Mouse (Mus musculus) embryonic facial prominence, embryonic 13.5 days (tissue): ENCODE results near the gene Acp6. TPM values are rescaled to one million over a fixed set of nuclear protein-coding genes. Genes with fewer than 3 reads are reported as not detected.

Experiments
- ATAC-seq: fragments of 200-750 bp; cut with Nextera tagmentation; 2 replicates; pipeline ENCODE4 v1.8.0; 2017; ENCODE audit warnings: low read depth; ENCODE audit not compliant: insufficient number of reproducible peaks, insufficient read depth, low FRiP score, low TSS enrichment
- H3K27ac ChIP-seq: fragments of 300-500 bp; sonication (generic); 2 replicates; pipeline ENCODE4 v1.5.1; 2015; ENCODE audit warnings: moderate library complexity, mild to moderate bottlenecking, inconsistent platforms
- H3K27me3 ChIP-seq: fragments of 300-500 bp; sonication (generic); 2 replicates; pipeline ENCODE4 v1.6.1; 2015; ENCODE audit warnings: mild to moderate bottlenecking, inconsistent platforms
- H3K36me3 ChIP-seq: fragments of 300-500 bp; sonication (generic); 2 replicates; pipeline ENCODE4 v1.6.1; 2015; ENCODE audit warnings: mild to moderate bottlenecking, inconsistent platforms
- H3K4me1 ChIP-seq: fragments of 300-500 bp; sonication (generic); 2 replicates; pipeline ENCODE4 v1.6.1; 2015; ENCODE audit warnings: inconsistent platforms
- H3K4me2 ChIP-seq: fragments of 300-500 bp; sonication (generic); 2 replicates; pipeline ENCODE4 v1.6.1; 2015; ENCODE audit warnings: moderate library complexity, mild to moderate bottlenecking, inconsistent platforms
- H3K4me3 ChIP-seq: fragments of 300-500 bp; sonication (generic); 2 replicates; pipeline ENCODE4 v1.5.1; 2015; ENCODE audit warnings: mild to moderate bottlenecking, inconsistent platforms
- H3K9ac ChIP-seq: fragments of 300-500 bp; sonication (generic); 2 replicates; pipeline ENCODE4 v1.6.1; 2015; ENCODE audit warnings: mild to moderate bottlenecking, inconsistent platforms
- H3K9me3 ChIP-seq: fragments of 300-500 bp; sonication (generic); 2 replicates; pipeline ENCODE4 v1.6.1; 2016; ENCODE audit warnings: inconsistent platforms
- WGBS: fragments of 180-500 bp; shearing (Covaris S2); methylation state at CpG from one replicate; pipeline ENCODE4 v1.1.7; 2015; ENCODE audit warnings: mixed read lengths; 5-methylcytosine and 5-hydroxymethylcytosine counted together
- polyA plus RNA-seq: library from polyadenylated mRNA; unstranded; fragments of >200 nt; fragmentation: Nextera tagmentation; extraction: Ambion mirVana; gene quantifications from 2 replicates; pipeline ENCODE4 v1.2.1, GENCODE M21; 2015

The Acp6 gene
- polyA plus RNA-seq, 1 experiment from 2014 or later: 49.1 TPM

DNA sequence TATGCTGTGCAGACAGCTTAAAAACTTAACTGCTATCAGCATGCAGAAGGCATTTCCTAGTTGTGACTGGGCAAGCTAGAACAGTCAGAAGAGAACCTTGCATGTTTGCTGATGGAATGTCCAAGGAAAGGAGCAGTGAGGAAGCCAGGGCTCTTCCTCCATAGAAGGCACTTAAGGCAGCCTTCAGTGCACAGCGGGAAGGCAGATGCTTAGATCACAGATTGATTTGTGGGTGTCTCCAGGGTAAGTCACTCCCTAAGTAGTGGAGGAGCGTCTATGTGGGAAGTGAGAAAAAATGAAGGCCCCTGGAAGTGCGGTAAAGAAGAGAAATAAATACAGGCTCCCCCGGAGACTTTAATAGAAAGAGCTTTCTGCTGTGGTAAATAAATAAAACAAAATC, 40.7 kb downstream of the Acp6 start:
- Histone ChIP-seq H3K27ac (no peak overlapping the region), H3K4me2 (no peak overlapping the region), H3K9me3 (no peaks in the 10 kb centered on the region), H3K9ac (no peak overlapping the region), H3K4me3 (no peak overlapping the region), H3K27me3 (no peaks in the 10 kb centered on the region), H3K4me1 (no peaks in the 10 kb centered on the region; the same call in 1 of the 2 replicates), H3K36me3 (peaks cover 15% of the 10 kb centered on the region)
- WGBS: 28% methylated on average over 4 of the region's 4 CpGs
- ATAC-seq: no peak

DNA sequence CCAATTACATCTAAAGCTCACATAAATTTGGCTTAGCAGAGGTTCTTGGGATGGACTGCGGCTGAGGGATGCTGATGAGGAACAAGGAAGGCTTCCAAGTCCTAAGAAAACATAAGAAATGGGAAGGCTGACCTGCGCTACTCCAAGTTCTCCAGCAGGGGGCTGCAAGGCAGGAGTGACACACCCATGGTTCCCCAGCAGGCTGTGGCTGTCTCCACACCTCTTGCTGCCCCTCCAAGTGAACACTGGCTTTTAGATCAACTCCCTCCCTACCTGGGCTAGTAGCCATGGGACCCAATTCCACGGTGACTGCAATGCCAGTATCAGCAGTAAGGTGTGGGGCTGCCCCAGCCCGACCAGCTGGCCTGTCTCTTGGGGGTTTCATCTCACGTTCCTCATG, 43.4 kb downstream of the Acp6 start:
- Histone ChIP-seq H3K27ac (no peak overlapping the region), H3K4me2 (no peak overlapping the region), H3K9me3 (no peaks in the 10 kb centered on the region), H3K27me3 (no peaks in the 10 kb centered on the region), H3K4me3 (no peak overlapping the region), H3K9ac (no peak overlapping the region), H3K36me3 (peaks cover 42% of the 10 kb centered on the region), H3K4me1 (no peaks in the 10 kb centered on the region; the same call in 1 of the 2 replicates)
- ATAC-seq: no peak
- WGBS: 41% methylated on average over 5 of the region's 5 CpGs

DNA sequence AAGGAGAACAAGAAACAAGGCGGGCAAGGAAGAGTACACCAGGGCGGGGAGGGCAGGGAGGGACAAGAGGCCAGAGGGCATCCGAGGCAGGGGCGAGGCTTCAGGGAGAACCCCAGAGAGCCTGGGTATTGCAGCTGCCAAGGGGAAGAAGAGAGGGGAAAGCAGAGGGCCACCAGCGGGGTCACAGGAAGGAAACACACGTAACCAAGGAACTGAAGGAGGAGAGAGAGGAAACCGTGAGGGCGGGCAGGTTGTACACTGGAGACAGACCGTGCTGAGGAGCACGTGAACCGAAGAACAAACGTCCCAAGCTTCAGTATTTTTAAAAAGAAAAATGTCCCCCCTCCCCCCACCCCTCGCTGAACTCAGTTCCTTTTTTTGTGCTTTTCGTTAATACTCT, 45.3 kb downstream of the Acp6 start:
- H3K27me3 ChIP-seq: no peaks in the 10 kb centered on the region
- H3K27ac ChIP-seq: no peak overlapping the region
- no peak overlapping the region for H3K4me2 ChIP-seq
- H3K9ac ChIP-seq: no peak overlapping the region
- H3K4me3 ChIP-seq: no peak overlapping the region
- WGBS: 72% methylated on average over 14 of the region's 14 CpGs
- ATAC-seq: no peak
- H3K9me3 ChIP-seq: no peaks in the 10 kb centered on the region
- peaks cover 1% of the 10 kb centered on the region; the same call in 1 of the 2 replicates for H3K4me1 ChIP-seq
- peaks cover 61% of the 10 kb centered on the region for H3K36me3 ChIP-seq

DNA sequence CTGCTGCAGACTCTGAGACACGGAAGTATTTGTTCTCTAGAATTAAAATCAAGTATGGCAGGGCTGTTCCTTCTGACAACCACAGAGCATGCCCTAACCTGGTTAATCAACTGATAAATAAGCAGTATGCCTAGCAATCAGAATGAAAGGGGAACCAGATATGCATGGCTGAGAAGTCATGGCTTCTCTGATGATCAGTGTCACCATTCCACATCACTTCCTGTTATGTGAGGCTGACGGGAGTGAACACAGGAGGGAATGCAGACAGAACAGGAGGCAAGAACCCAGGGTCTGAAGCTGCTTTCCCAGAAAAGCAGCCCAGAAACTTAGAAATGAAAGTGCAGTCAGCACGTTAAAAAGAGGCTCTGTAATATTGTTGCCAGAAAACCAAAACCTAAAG, 47.9 kb downstream of the Acp6 start:
- H3K4me1 ChIP-seq: 0 out of 2 replicates have a peak, but pooled peaks cover 4% of the 10 kb centered on the region
- H3K9ac ChIP-seq: no peak overlapping the region
- H3K27ac ChIP-seq: no peak overlapping the region
- no peak overlapping the region for H3K4me3 ChIP-seq
- H3K36me3 ChIP-seq: peaks cover 88% of the 10 kb centered on the region
- no peaks in the 10 kb centered on the region for H3K9me3 ChIP-seq
- no peak for ATAC-seq
- no peaks in the 10 kb centered on the region for H3K27me3 ChIP-seq
- WGBS: 83% methylated on average over 3 of the region's 3 CpGs
- no peak overlapping the region for H3K4me2 ChIP-seq

DNA sequence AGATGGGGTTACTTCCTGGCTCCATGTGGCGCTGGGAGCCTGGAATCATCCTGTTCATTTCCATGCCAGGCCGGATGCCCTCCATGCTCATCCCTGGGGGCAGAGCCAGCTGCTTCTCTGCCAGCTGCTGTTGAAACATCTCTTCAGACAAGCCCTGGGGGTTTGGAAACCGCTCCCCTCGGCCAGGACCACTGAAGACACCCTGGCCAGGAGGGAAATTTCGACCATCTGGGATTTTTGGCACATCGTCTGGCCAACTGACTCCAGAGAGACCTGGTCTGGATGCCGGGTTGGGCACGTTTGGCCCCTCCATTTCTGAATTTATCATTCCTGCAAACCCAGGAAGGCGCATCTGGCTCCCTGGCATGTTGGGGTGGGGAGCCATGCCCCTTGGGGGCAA, 50.8 kb downstream of the Acp6 start:
- no peak overlapping the region for H3K27ac ChIP-seq
- H3K9ac ChIP-seq: no peak overlapping the region
- 0 out of 2 replicates have a peak, but pooled peaks cover 6% of the 10 kb centered on the region for H3K4me1 ChIP-seq
- H3K4me3 ChIP-seq: no peak overlapping the region
- ATAC-seq: no peak
- H3K4me2 ChIP-seq: no peak overlapping the region
- H3K36me3 ChIP-seq: peaks cover 98% of the 10 kb centered on the region
- H3K9me3 ChIP-seq: no peaks in the 10 kb centered on the region
- H3K27me3 ChIP-seq: no peaks in the 10 kb centered on the region
- WGBS: 87% methylated on average over 9 of the region's 9 CpGs

DNA sequence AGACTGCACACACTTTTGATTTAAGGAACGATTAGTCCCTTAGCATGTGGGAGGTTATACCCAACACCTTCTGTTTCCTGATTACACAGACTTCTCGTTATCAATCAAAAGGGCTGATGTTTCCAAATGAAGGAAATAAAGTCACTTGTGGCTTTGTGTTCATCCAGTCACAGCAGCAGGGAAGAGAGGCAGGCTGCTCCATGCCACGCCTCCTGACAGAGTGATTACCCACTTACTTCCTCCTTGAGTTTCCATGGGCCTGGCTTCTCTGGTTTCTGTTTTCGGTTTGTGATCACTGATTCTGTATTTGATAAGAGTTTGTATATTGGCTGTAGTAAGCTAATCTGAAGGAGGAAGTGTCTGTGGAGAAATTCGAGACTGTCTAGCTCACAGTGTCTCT, 52.6 kb downstream of the Acp6 start:
- no peak overlapping the region for H3K9ac ChIP-seq
- peaks cover 98% of the 10 kb centered on the region for H3K36me3 ChIP-seq
- H3K27me3 ChIP-seq: no peaks in the 10 kb centered on the region
- no peak for ATAC-seq
- 67% methylated on average over 5 of the region's 5 CpGs for WGBS
- H3K27ac ChIP-seq: no peak overlapping the region
- H3K4me1 ChIP-seq: peaks cover 19% of the 10 kb centered on the region
- H3K4me2 ChIP-seq: no peak overlapping the region
- H3K4me3 ChIP-seq: no peak overlapping the region
- no peaks in the 10 kb centered on the region for H3K9me3 ChIP-seq

DNA sequence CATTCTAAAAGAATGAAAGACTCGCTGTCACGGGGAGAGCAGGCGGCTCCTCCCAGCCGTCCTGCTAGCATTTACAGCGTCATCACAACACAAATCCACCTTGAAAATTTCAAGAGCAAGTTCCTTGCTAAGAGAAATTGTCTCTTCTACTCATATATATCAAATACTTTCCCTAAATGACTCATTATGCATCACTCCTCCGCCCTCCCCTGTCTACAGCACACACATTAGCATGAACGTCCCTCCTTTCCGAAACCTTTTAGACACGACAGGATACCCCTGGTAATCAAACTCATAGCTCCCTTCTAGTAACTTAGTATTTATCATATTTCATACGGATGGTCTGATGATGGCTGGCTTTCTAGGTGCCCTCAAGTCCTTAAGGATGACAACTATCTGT, 55.3 kb downstream of the Acp6 start:
- peaks cover 91% of the 10 kb centered on the region for H3K36me3 ChIP-seq
- H3K9ac ChIP-seq: no peak overlapping the region
- H3K4me2 ChIP-seq: no peak overlapping the region
- 87% methylated on average over 10 of the region's 10 CpGs for WGBS
- H3K27ac ChIP-seq: no peak overlapping the region
- no peaks in the 10 kb centered on the region for H3K27me3 ChIP-seq
- no peak for ATAC-seq
- H3K4me3 ChIP-seq: no peak overlapping the region
- H3K4me1 ChIP-seq: peaks cover 17% of the 10 kb centered on the region
- no peaks in the 10 kb centered on the region for H3K9me3 ChIP-seq

DNA sequence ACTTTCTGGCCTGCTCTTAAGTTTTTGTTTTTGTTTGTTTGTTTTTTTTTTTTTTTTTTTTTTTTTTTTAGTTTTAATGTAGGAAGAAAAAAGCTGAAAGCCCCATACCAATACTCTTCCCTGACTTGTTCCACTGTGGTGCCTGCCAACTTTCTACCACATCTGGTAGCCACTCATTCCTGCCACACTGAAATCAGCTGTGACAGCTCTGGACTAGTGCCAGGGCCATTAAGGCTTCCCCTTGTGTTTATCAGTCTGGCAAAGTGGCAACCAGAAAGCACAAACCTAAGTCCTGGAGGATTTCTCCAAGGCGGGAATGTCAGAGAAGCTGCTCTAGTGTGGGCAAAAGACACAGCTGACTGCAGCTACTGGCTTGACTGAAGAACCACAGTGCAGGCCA, 55.9 kb downstream of the Acp6 start:
- Histone ChIP-seq H3K27me3 (no peaks in the 10 kb centered on the region), H3K27ac (no peak overlapping the region), H3K4me1 (peaks cover 16% of the 10 kb centered on the region), H3K36me3 (peaks cover 91% of the 10 kb centered on the region), H3K4me2 (no peak overlapping the region), H3K9me3 (no peaks in the 10 kb centered on the region), H3K4me3 (no peak overlapping the region), H3K9ac (no peak overlapping the region)
- no peak for ATAC-seq
- WGBS: 33% methylated on average over 1 of the region's 1 CpGs

DNA sequence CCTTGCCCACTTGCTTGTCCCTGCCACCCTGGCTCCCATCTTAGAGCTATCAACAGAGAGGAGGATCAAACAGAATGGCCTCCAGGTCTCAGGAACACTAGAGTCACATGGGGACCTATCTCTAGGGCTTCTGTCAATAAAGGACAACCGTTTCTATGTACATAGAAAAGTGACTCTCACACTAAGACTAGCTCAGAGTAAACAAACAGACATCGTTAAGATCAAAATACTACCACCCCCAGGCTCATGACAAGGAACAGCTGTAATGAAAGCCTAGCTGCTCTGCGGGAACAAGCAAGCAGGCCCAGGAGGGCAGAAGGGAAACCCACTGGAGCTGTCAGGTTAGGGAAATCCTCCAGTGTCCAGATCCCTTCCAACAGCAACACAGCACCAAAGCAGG, 56.9 kb downstream of the Acp6 start:
- Histone ChIP-seq H3K4me3 (no peak overlapping the region), H3K27ac (no peak overlapping the region), H3K9me3 (no peaks in the 10 kb centered on the region), H3K36me3 (peaks cover 91% of the 10 kb centered on the region), H3K27me3 (no peaks in the 10 kb centered on the region), H3K4me1 (peaks cover 16% of the 10 kb centered on the region), H3K4me2 (no peak overlapping the region), H3K9ac (no peak overlapping the region)
- ATAC-seq: no peak
- WGBS: 60% methylated on average over 3 of the region's 3 CpGs

DNA sequence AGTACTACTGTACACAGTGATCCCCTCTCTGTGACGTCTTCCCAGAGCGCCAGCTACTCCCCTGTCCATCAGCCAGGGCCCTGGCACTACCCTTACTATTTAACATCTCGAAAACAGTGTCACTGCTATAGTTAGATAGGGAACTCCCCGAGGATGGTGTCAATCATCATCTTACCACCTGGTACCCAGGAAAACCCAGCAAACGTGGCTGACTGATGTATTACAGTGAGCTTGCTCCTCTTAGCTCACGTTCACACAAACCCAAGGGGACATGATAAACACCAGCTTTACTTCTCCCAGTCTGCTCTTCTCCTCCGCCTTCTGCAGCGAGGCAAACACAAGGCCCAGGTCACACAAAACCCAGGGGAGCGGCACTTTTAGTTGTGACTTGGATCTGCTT, 64.7 kb downstream of the Acp6 start:
- Histone ChIP-seq H3K27me3 (no peaks in the 10 kb centered on the region), H3K36me3 (peaks cover 51% of the 10 kb centered on the region), H3K4me3 (no peak overlapping the region), H3K27ac (no peak overlapping the region), H3K9ac (no peak overlapping the region), H3K4me2 (no peak overlapping the region), H3K4me1 (peaks cover 35% of the 10 kb centered on the region), H3K9me3 (no peaks in the 10 kb centered on the region)
- ATAC-seq: no peak
- 84% methylated on average over 9 of the region's 9 CpGs for WGBS

DNA sequence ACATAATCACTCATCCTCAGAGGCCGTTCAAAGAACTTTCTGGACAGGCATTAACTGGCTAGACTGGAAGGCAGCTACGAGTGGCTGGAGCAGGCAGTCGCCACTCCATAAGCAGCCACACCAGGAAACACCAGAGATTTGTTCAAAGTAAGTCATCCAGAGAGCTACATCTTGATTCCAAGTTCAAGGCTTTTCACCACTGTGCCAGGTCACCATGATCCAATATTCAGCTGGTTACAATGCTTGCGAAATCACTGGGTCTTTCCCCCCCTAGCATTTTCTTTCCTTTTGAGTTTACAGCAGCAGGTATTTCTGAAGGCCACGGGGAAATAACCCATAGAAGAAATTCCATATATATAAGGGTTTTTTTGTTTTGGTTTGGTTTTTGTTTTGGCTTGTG, 66.7 kb downstream of the Acp6 start:
- peaks cover 34% of the 10 kb centered on the region for H3K36me3 ChIP-seq
- no peak overlapping the region for H3K4me3 ChIP-seq
- H3K27me3 ChIP-seq: no peaks in the 10 kb centered on the region
- peak overlapping the region; percentile 85 for H3K4me2 ChIP-seq
- peaks cover 43% of the 10 kb centered on the region for H3K4me1 ChIP-seq
- 66% methylated on average over 5 of the region's 5 CpGs for WGBS
- no peaks in the 10 kb centered on the region for H3K9me3 ChIP-seq
- H3K27ac ChIP-seq: no peak overlapping the region
- H3K9ac ChIP-seq: no peak overlapping the region
- no peak for ATAC-seq

DNA sequence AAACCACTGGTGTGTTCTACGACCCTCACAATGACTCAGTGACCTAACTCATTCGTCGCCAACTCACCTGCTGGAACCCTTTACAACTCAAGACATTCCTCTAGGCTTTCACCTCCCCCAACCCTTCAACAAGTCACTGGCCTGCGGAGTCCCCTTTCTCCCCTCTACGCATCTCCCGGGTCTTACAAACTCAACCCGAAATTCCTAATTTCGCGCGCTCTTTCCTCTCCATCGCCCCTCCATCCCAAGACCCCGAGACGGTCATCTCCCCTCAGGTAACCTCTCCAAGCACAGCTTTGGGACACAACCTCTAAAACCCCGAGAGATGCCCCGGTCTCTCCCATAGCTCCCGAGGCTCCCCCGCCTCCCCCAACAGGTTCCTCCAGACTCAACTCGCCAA, 68.1 kb downstream of the Acp6 start:
- Histone ChIP-seq H3K27me3 (no peaks in the 10 kb centered on the region), H3K9ac (peak overlapping the region; percentile 92), H3K36me3 (peaks cover 24% of the 10 kb centered on the region), H3K4me3 (peak overlapping the region; percentile 77), H3K9me3 (no peaks in the 10 kb centered on the region), H3K27ac (peak overlapping the region; percentile 96), H3K4me1 (peaks cover 43% of the 10 kb centered on the region), H3K4me2 (peak overlapping the region; percentile 85)
- WGBS: 0% methylated on average over 18 of the region's 18 CpGs
- ATAC-seq: peak; percentile 11; the same call in 1 of the 2 replicates
